Mouse (Mus musculus) embryonic facial prominence, embryonic 14.5 days (tissue): Measurements from ENCODE around the gene Vmn1r77. TPM values are rescaled to one million over a fixed set of nuclear protein-coding genes. Genes with fewer than 3 reads are reported as not detected.
"Not testable (repeated sequence)": the region's sequence is repeated elsewhere in the genome, so short reads cannot be mapped to it uniquely, and the experiment has no call there.

Experiments used
- ATAC-seq: fragments of 200-750 bp; cut with Nextera tagmentation; 2 replicates; pipeline ENCODE4 v1.8.0; 2017; ENCODE audit warnings: low read depth, moderate number of reproducible peaks, moderate TSS enrichment
- DNase-seq: peaks from one replicate; pipeline ENCODE4 v3.0.0-alpha.2; 2015; ENCODE audit warnings: low spot score
- H3K27ac ChIP-seq: fragments of 300-500 bp; sonication (generic); replicated peaks from 2 replicates; pipeline ENCODE4 v1.5.1; 2014; ENCODE audit warnings: low read depth, mild to moderate bottlenecking, low read length, moderate library complexity
- H3K27me3 ChIP-seq: fragments of 300-500 bp; sonication (generic); replicated peaks from 2 replicates; pipeline ENCODE4 v1.6.1; 2014; ENCODE audit warnings: low read length; ENCODE audit not compliant: control insufficient read depth, insufficient read depth
- H3K36me3 ChIP-seq: fragments of 300-500 bp; sonication (generic); 2 replicates; pipeline ENCODE4 v1.6.1; 2014; ENCODE audit warnings: low read length, mixed read lengths; ENCODE audit not compliant: control insufficient read depth, insufficient read depth
- H3K4me1 ChIP-seq: fragments of 300-500 bp; sonication (generic); 2 replicates; pipeline ENCODE4 v1.6.1; 2014; ENCODE audit warnings: antibody characterized with exemption, low read length; ENCODE audit not compliant: control insufficient read depth, insufficient read depth
- H3K4me2 ChIP-seq: fragments of 300-500 bp; sonication (generic); 2 replicates; pipeline ENCODE4 v1.6.1; 2014; ENCODE audit warnings: low read depth, mild to moderate bottlenecking, low read length, moderate library complexity, mixed read lengths
- H3K4me3 ChIP-seq: fragments of 300-500 bp; sonication (generic); 2 replicates; pipeline ENCODE4 v1.5.1; 2014; ENCODE audit warnings: low read depth, mild to moderate bottlenecking, low read length
- H3K9ac ChIP-seq: fragments of 300-500 bp; sonication (generic); 2 replicates; pipeline ENCODE4 v1.6.1; 2014; ENCODE audit warnings: low read depth, mild to moderate bottlenecking, low read length, moderate library complexity, mixed read lengths
- H3K9me3 ChIP-seq: fragments of 300-500 bp; sonication (generic); 2 replicates; pipeline ENCODE4 v1.6.1; 2016; ENCODE audit warnings: low read length; ENCODE audit not compliant: control insufficient read depth
- WGBS: fragments of 180-500 bp; shearing (Covaris S2); extraction: QIAGEN DNeasy Blood & Tissue Kit; methylation state at CpG from one replicate; pipeline ENCODE4 v1.1.7; 2014; 5-methylcytosine and 5-hydroxymethylcytosine counted together
- polyA plus RNA-seq: library from polyadenylated mRNA; unstranded; fragments of >200 nt; fragmentation: Nextera tagmentation; extraction: Ambion mirVana; gene quantifications from 2 replicates; pipeline ENCODE4 v1.2.1, GENCODE M21; 2014

Gene Vmn1r77
- polyA plus RNA-seq, result not detected in 2 replicates

GRCm38 (mm10) chr7:12036452-12036851 is at the start of gene Vmn1r77:
Gene Vmn1r77, plus strand, starts transcription at chr7:12036752.
- not testable (repeated sequence) for H3K27me3 ChIP-seq, DNase-seq, ATAC-seq, H3K4me1 ChIP-seq, H3K9me3 ChIP-seq, H3K4me3 ChIP-seq, H3K36me3 ChIP-seq, H3K9ac ChIP-seq, H3K27ac ChIP-seq, H3K4me2 ChIP-seq

DNA sequence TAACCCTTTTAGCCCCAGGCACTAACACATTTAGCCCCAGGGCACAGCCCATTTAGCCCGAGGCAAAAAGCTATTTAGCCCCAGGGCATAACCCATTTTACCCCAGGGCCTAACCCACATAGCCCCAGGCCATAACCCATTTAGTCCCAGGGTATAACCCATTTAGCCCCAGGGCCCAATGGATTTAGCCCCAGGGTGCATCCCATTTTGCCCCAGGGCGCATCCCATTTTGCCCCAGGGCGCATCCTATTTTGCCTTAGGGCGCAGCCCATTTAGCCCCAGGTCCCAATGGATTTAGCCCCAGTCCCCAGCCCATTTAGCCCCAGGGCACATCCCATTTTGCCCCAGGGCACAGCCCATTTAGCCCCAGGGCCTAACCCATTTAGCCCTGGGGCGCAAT is 25.1 kb upstream of the Vmn1r77 start:
- not testable (repeated sequence) for ATAC-seq, H3K9me3 ChIP-seq
- WGBS, result 96% methylated on average over 5 of the region's 5 CpGs

GRCm38 (mm10) chr7:12012392-12012791 is 24.2 kb upstream of the Vmn1r77 start:
- H3K9me3 ChIP-seq, DNase-seq, H3K27ac ChIP-seq, H3K4me3 ChIP-seq, H3K4me1 ChIP-seq, H3K4me2 ChIP-seq, H3K36me3 ChIP-seq, H3K27me3 ChIP-seq, H3K9ac ChIP-seq, ATAC-seq: not testable (repeated sequence)
- 92% methylated on average over 3 of the region's 3 CpGs for WGBS

More for the DNA sequence above, 25.1 kb upstream of the Vmn1r77 start:
- H3K4me2 ChIP-seq, H3K27me3 ChIP-seq, H3K27ac ChIP-seq, H3K9ac ChIP-seq, DNase-seq, H3K36me3 ChIP-seq, H3K4me3 ChIP-seq, H3K4me1 ChIP-seq: not testable (repeated sequence)

- Histone ChIP-seq H3K9ac (no peak overlapping the region), H3K27me3 (no peaks in the 10 kb centered on the region), H3K36me3 (no peaks in the 10 kb centered on the region), H3K4me2 (no peak overlapping the region), H3K4me3 (no peak overlapping the region), H3K4me1 (no peaks in the 10 kb centered on the region), H3K9me3 (peaks cover 2% of the 10 kb centered on the region; the same call in 1 of the 2 replicates), H3K27ac (no peak overlapping the region)
- 86% methylated on average over 4 of the region's 4 CpGs for WGBS
- ATAC-seq (no peak), DNase-seq (no peak)
Observed at GRCm38 (mm10) chr7:12013106-12013505, 23.4 kb upstream of the Vmn1r77 start.

DNA sequence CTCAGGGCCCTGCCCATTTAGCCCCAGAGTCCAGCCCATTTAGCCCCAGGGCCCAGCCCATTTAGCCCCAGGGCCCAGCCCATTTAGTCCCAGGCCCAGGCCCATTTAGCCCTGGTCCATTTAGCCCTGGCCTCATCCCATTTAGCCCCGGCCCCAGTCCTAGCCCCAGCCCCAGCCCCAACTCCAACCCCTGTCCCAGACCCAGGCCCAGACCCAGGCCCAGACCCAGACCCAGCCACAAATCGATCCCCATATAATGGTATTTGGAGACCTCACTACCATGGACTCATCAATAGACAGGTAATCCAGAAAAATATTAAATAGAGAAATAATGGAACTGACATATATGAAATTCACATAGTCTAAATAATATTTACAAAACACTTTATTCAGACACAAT is 18.7 kb upstream of the Vmn1r77 start:
- H3K4me2 ChIP-seq, H3K27ac ChIP-seq, H3K4me3 ChIP-seq, ATAC-seq, H3K4me1 ChIP-seq, H3K9ac ChIP-seq, DNase-seq, H3K9me3 ChIP-seq, H3K36me3 ChIP-seq, H3K27me3 ChIP-seq: not testable (repeated sequence)
- WGBS, result 90% methylated on average over 2 of the region's 2 CpGs

DNA sequence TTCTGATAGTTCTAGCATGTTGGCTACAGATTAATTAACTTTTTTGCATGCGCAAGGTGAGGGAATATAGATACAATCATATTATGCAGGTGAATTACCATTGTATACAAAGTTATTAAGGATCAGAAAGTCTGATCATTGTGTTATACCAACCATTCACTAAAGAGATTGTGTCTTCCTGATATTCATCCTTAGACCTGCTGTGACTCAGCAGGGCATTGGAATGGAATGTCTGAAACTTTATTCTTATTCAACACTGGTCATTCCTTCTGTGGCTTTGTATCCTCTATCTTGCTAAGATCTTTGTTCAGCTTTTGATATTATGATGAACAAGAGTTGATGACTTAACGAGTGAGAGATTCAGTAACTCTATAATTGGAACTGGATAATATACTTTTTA is 4.1 kb downstream of the Vmn1r77 start:
- Histone ChIP-seq H3K9ac (no peak overlapping the region), H3K4me2 (no peak overlapping the region), H3K4me1 (no peaks in the 10 kb centered on the region), H3K36me3 (no peaks in the 10 kb centered on the region), H3K4me3 (no peak overlapping the region), H3K27ac (no peak overlapping the region), H3K9me3 (peaks cover 7% of the 10 kb centered on the region; the same call in 1 of the 2 replicates), H3K27me3 (no peaks in the 10 kb centered on the region)
- no peak for ATAC-seq
- 75% methylated on average over 2 of the region's 2 CpGs for WGBS
- no peak for DNase-seq

Other genes starting within 250 kb of the Vmn1r77 start
- not detected in 2 replicates for gene Vmn1r74, start 202.8 kb upstream of the Vmn1r77 start, polyA plus RNA-seq
- not detected in 2 replicates for gene Vmn1r75, start 162.1 kb upstream of the Vmn1r77 start, polyA plus RNA-seq
- gene Vmn1r76, start 98.5 kb upstream of the Vmn1r77 start, polyA plus RNA-seq, result not detected in 2 replicates
- gene Vmn1r78, start 113.5 kb downstream of the Vmn1r77 start, polyA plus RNA-seq, result not detected in 2 replicates
- not detected in 2 replicates for gene Vmn1r79, start 134.5 kb downstream of the Vmn1r77 start, polyA plus RNA-seq
- not detected in 2 replicates for gene Vmn1r80, start 152.5 kb downstream of the Vmn1r77 start, polyA plus RNA-seq
- gene Vmn1r81, start 231.5 kb downstream of the Vmn1r77 start, polyA plus RNA-seq, result not detected in 2 replicates